Mouse (Mus musculus): ENCODE data around the gene Tmem62. TPM values are rescaled to one million over a fixed set of nuclear protein-coding genes. Genes with fewer than 3 reads are reported as not detected.
"Not testable (repeated sequence)": the region's sequence is repeated elsewhere in the genome, so short reads cannot be mapped to it uniquely, and the experiment has no call there.

Gene Tmem62
- total RNA-seq, 2 experiments from 2014 or later: 18.3 to 27.4 TPM

- DNase-seq (ENCODE audit: low spot score in 2 of 2): no peak
These were observed 8.4 kb downstream of the Tmem62 start for GRCm38 (mm10) chr2:120985241-120985640.

GRCm38 (mm10) chr2:120991196-120991595 is 14.4 kb downstream of the Tmem62 start:
- no peak for DNase-seq (ENCODE audit: low spot score in 2 of 2)

- DNase-seq (ENCODE audit: low spot score in 2 of 2): not testable (repeated sequence)
These were observed 19.8 kb downstream of the Tmem62 start for GRCm38 (mm10) chr2:120996607-120997006.

- no peak for DNase-seq (ENCODE audit: low spot score in 2 of 2)
These were observed 22.0 kb downstream of the Tmem62 start for GRCm38 (mm10) chr2:120998863-120999262.

GRCm38 (mm10) chr2:121003586-121003985 is 26.8 kb downstream of the Tmem62 start:
- DNase-seq (ENCODE audit: low spot score in 2 of 2): no peak

- DNase-seq (ENCODE audit: low spot score in 2 of 2): no peak
These were observed 27.4 kb downstream of the Tmem62 start for GRCm38 (mm10) chr2:121004018-121004811.

- no peak for DNase-seq (ENCODE audit: low spot score in 2 of 2)
These were observed 30.2 kb downstream of the Tmem62 start for GRCm38 (mm10) chr2:121006986-121007385.

- peak; percentile 71 to 83 for DNase-seq (ENCODE audit: low spot score in 2 of 2)
These were observed 31.3 kb downstream of the Tmem62 start, which contains the start of gene Ccndbp1 for GRCm38 (mm10) chr2:121007925-121008663. Gene Ccndbp1 (plus strand): TSS chr2:121008403.

GRCm38 (mm10) chr2:121008664-121009007 is 31.8 kb downstream of the Tmem62 start:
- DNase-seq (ENCODE audit: low spot score in 2 of 2): no peak

GRCm38 (mm10) chr2:121009071-121009677 is 32.4 kb downstream of the Tmem62 start:
- DNase-seq (ENCODE audit: low spot score in 2 of 2): no peak

GRCm38 (mm10) chr2:121012676-121013075 is 35.9 kb downstream of the Tmem62 start:
- DNase-seq (ENCODE audit: low spot score in 2 of 2): no peak

- no peak for DNase-seq (ENCODE audit: low spot score in 2 of 2)
These were observed 38.7 kb downstream of the Tmem62 start for GRCm38 (mm10) chr2:121015507-121015906.

GRCm38 (mm10) chr2:121016226-121016625 is 39.4 kb downstream of the Tmem62 start:
- no peak for DNase-seq (ENCODE audit: low spot score in 2 of 2)

- no peak for DNase-seq (ENCODE audit: low spot score in 2 of 2)
These were observed 40.3 kb downstream of the Tmem62 start for GRCm38 (mm10) chr2:121017151-121017550.

GRCm38 (mm10) chr2:121022918-121023317 is 46.1 kb downstream of the Tmem62 start:
- DNase-seq (ENCODE audit: low spot score in 2 of 2): no peak

GRCm38 (mm10) chr2:121036733-121037341 is 60.0 kb downstream of the Tmem62 start, which contains the start of gene Epb42:
Gene Epb42 (minus strand): TSS chr2:121037072.
- no peak for DNase-seq (ENCODE audit: low spot score in 2 of 2)

GRCm38 (mm10) chr2:121038851-121039250 is 62.0 kb downstream of the Tmem62 start:
- not testable (repeated sequence) for DNase-seq (ENCODE audit: low spot score in 2 of 2)

GRCm38 (mm10) chr2:121039382-121039781 is 62.6 kb downstream of the Tmem62 start:
- no peak for DNase-seq (ENCODE audit: low spot score in 2 of 2)

- peak; percentile 22 to 59 for DNase-seq (ENCODE audit: low spot score in 2 of 2)
These were observed 64.3 kb downstream of the Tmem62 start for GRCm38 (mm10) chr2:121041098-121041497.

GRCm38 (mm10) chr2:121045653-121046052 is 68.8 kb downstream of the Tmem62 start:
- DNase-seq (ENCODE audit: low spot score in 2 of 2): no peak

GRCm38 (mm10) chr2:121052176-121052575 is 75.4 kb downstream of the Tmem62 start:
- no peak for DNase-seq (ENCODE audit: low spot score in 2 of 2)
